9 mouse cellular contexts compared by ENCODE assay signal in the genomic region with DNA sequence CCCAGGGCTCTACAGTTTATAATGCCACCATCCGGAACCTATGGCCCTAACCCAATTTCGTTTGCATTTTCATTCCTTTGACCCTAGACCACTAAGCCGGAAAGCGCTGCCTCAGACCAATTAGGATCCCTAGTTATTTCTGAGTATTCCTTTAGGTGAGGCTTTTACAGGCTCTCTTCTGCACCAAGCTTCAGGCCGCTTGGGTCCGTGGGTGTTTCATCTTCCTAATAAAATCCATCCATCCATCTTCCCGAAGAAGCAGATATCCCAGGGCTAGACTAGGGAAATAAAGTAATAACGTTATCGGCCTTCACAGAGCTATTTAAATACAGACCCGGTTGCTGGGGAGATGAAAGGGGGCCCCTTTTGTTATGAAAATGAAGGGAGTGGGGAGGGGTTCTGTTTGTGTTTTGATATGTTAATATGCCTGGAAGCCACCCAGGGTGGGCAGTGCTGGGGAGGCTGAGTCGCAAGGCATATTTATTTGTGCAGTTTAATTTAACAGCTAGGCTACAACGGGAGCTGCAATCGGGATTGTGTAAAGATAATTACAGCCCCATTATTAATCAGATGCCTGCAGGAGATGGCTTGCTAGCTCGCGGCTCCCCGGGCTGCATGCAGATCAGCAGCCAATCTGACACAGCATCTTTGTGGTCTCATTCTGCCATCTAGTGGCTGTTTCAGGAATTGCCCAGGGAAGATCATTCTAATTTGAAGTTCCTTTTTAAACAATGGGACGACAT.
DNase-seq lines count a peak whose midpoint lies in the region; ATAC-seq and TF ChIP-seq lines count a peak whose summit lies in the region.
"Had no signal": no experiment of that assay in that cellular context is flagged by ENCODE, and none has a peak within 500 bp of the region (broad histone marks: within the 10 kb centered on the region; RNA-seq: fewer than 3 reads in every experiment).

No protein-coding gene starts in this region.

- peak overlapping the region; percentile 53 for H3K4me2 ChIP-seq in forebrain, embryonic 15.5 days (replicated peaks)
- peak overlapping the region; percentile 40 for H3K4me2 ChIP-seq in neural tube, embryonic 14.5 days (ENCODE audit: low read depth, low read length)

- ATAC-seq in G1E (ENCODE audit: extremely low read depth, insufficient number of reproducible peaks, low FRiP score, poor library complexity, severe bottlenecking), result peak; percentile 28; the same call in 1 of the 2 replicates
- peak; percentile 88 for ATAC-seq in forebrain, embryonic 15.5 days (replicated peaks)
- peak; percentile 93 for ATAC-seq in neural tube, embryonic 14.5 days (ENCODE audit: low read depth)

- 0% methylated on average over 17 of the region's 17 CpGs for WGBS in forebrain, embryonic 15.5 days
- 1% methylated on average over 17 of the region's 17 CpGs for WGBS in neural tube, embryonic 14.5 days

- peak overlapping the region; percentile 44 for H3K9ac ChIP-seq in forebrain, embryonic 15.5 days (replicated peaks)
- H3K9ac ChIP-seq in neural tube, embryonic 14.5 days (replicated peaks; ENCODE audit: low read depth, low read length), result peak overlapping the region; percentile 39; the same call in 1 of the 2 replicates

- H3K4me3 ChIP-seq in G1E (ENCODE audit: low read depth, low read length), result no peak overlapping the region
- peak overlapping the region; percentile 33 for H3K4me3 ChIP-seq in forebrain, embryonic 15.5 days
- H3K4me3 ChIP-seq in neural tube, embryonic 14.5 days (ENCODE audit: low read depth, low read length), result peak overlapping the region; percentile 4; the same call in 1 of the 2 replicates
- H3K4me3 ChIP-seq in testis, adult 2 months (ENCODE audit: control insufficient read depth, low read depth, low read length), result peak overlapping the region; percentile 72

- peak; percentile 73 for TF ChIP-seq CTCF in G1E (IDR thresholded peaks at IDR 0.05; ENCODE audit: low read depth, low read length)
- TF ChIP-seq CTCF in testis, adult 2 months (IDR thresholded peaks at IDR 0.05; ENCODE audit: control insufficient read depth, insufficient read depth, insufficient replicate concordance, low read depth, low read length), result peak; percentile 79

- peaks cover 4% of the 10 kb centered on the region for H3K9me3 ChIP-seq in G1E (replicated peaks)
- H3K9me3 ChIP-seq in forebrain, embryonic 15.5 days, result no peaks in the 10 kb centered on the region
- no peaks in the 10 kb centered on the region for H3K9me3 ChIP-seq in neural tube, embryonic 14.5 days (ENCODE audit: control insufficient read depth, low read length)

- no peaks in the 10 kb centered on the region for H3K27me3 ChIP-seq in G1E (ENCODE audit: insufficient read depth, low read length)
- no peaks in the 10 kb centered on the region for H3K27me3 ChIP-seq in forebrain, embryonic 15.5 days
- no peaks in the 10 kb centered on the region for H3K27me3 ChIP-seq in neural tube, embryonic 14.5 days (ENCODE audit: control insufficient read depth, insufficient read depth, low read length)
- peaks cover 3% of the 10 kb centered on the region; the same call in 1 of the 2 replicates for H3K27me3 ChIP-seq in testis, adult 2 months (ENCODE audit: control insufficient read depth, insufficient read depth, low read length)

- no peaks in the 10 kb centered on the region for H3K36me3 ChIP-seq in G1E (replicated peaks)
- no peaks in the 10 kb centered on the region for H3K36me3 ChIP-seq in forebrain, embryonic 15.5 days
- no peaks in the 10 kb centered on the region for H3K36me3 ChIP-seq in neural tube, embryonic 14.5 days (ENCODE audit: control insufficient read depth, insufficient read depth, low read length)
- H3K36me3 ChIP-seq in testis, adult 2 months (ENCODE audit: control insufficient read depth, insufficient read depth, low read length), result no peaks in the 10 kb centered on the region

- H3K27ac ChIP-seq in forebrain, embryonic 15.5 days (replicated peaks), result peak overlapping the region; percentile 93
- peak overlapping the region; percentile 80 for H3K27ac ChIP-seq in neural tube, embryonic 14.5 days (ENCODE audit: low read depth, low read length)
- no peak overlapping the region for H3K27ac ChIP-seq in testis, adult 2 months (ENCODE audit: control insufficient read depth, insufficient read depth, low read depth, low read length)
- H3K27ac ChIP-seq: macrophage had no signal

- DNase-seq in G1E (ENCODE audit: low spot score), result peak; percentile 26
- peak; percentile 80 for DNase-seq in cerebellum, adult 11 months
- DNase-seq in heart, postnatal 25 days (ENCODE audit: low spot score), result peak; percentile 16
- peak; percentile 94 for DNase-seq in layer of hippocampus, adult 11-12 months (ENCODE audit: low spot score)
- peak; percentile 42 to 65 for DNase-seq in lung, adult 18-20 months

- intact Hi-C loops in heart, postnatal 25 days (cut with DNase I), result loop anchor here (1.0 to 5.0 kb wide), 3 partner anchors 23 to 706 kb away; no protein-coding TSS in a partner anchor

- H3K4me1 ChIP-seq in G1E (ENCODE audit: insufficient read depth, low read depth, low read length), result peaks cover 3% of the 10 kb centered on the region; the same call in 1 of the 2 replicates
- H3K4me1 ChIP-seq in forebrain, embryonic 15.5 days, result peaks cover 28% of the 10 kb centered on the region
- H3K4me1 ChIP-seq in neural tube, embryonic 14.5 days (ENCODE audit: control insufficient read depth, insufficient read depth, low read length), result peaks cover 16% of the 10 kb centered on the region
- H3K4me1 ChIP-seq in testis, adult 2 months (ENCODE audit: control insufficient read depth, insufficient read depth, low read length), result peaks cover 2% of the 10 kb centered on the region

- no peak for TF ChIP-seq POLR2A in testis, adult 2 months (IDR thresholded peaks at IDR 0.05; ENCODE audit: control insufficient read depth, low read depth, low read length)

Comparison
In these comparisons a context has a peak if more than half of its experiments do, and no peak if none do; other contexts are left out.
1. ATAC-seq: peak in every context shown above with its lines; median percentile 93 in neural tube, embryonic 14.5 days; 88 in forebrain, embryonic 15.5 days; 28 in G1E.
2. DNase-seq: peak in every context shown above with its lines; median percentile 94 in layer of hippocampus, adult 11-12 months; 80 in cerebellum, adult 11 months; 54 in lung, adult 18-20 months; 26 in G1E; 16 in heart, postnatal 25 days.